Mouse (Mus musculus): Measurements from ENCODE around the gene Dnajc28. TPM values are rescaled to one million over a fixed set of nuclear protein-coding genes. Genes with fewer than 3 reads are reported as not detected.

Dnajc28 gene
- polyA plus RNA-seq, 1 experiment from 2014 or later, result 5.8 TPM

DNA sequence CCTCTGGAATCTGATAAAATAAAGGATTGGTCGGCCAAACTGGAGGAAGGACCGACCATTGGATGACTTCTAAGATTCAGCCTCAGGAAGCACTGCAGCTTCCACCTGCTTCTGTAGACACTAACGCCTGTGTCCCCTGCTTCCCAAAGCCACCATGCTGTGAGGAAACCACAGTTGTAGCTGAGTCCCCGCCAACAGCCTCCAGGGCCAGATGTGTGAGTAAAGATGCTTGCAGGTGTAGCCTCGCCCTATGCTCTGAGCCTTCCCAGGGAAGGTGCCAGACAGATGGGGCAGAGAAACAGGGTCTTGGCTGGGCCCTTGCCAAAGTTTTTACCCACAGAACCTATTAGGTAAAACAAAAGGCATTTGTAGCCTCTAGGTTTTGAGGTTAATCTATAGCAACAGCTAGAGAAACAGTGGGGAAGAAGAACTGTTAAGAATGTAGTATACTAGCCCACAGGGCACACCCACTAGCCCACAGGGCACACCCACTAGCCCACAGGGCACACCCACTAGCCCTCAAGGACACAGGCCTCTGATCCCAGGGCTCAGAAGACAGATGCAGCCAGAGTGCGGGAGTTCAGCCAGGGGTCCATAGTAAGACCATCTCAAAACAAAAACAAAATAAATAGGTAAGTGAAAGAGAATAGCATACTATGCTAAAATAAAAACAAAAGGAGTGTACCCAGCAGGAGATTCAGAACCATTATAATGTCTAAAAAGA is 30.9 kb downstream of the Dnajc28 start:
- Histone ChIP-seq H3K4me1 (ENCODE audit: control insufficient read depth, insufficient read depth, low read depth, low read length) (no peaks in the 10 kb centered on the region), H3K36me3 (ENCODE audit: control insufficient read depth, insufficient read depth, low read length) (0 out of 2 replicates have a peak, but pooled peaks cover 3% of the 10 kb centered on the region), H3K4me2 (ENCODE audit: low read length) (no peak overlapping the region), H3K27me3 (replicated peaks; ENCODE audit: control insufficient read depth, insufficient read depth, low read length) (no peaks in the 10 kb centered on the region), H3K4me3 (ENCODE audit: low read length) (no peak overlapping the region), H3K27ac (ENCODE audit: low read depth, low read length) (no peak overlapping the region), H3K9me3 (ENCODE audit: control insufficient read depth, low read length) (no peaks in the 10 kb centered on the region), H3K9ac (ENCODE audit: low read depth, low read length) (no peak overlapping the region)
- no peak for ATAC-seq
- 61% methylated on average over 6 of the region's 6 CpGs for WGBS

DNA sequence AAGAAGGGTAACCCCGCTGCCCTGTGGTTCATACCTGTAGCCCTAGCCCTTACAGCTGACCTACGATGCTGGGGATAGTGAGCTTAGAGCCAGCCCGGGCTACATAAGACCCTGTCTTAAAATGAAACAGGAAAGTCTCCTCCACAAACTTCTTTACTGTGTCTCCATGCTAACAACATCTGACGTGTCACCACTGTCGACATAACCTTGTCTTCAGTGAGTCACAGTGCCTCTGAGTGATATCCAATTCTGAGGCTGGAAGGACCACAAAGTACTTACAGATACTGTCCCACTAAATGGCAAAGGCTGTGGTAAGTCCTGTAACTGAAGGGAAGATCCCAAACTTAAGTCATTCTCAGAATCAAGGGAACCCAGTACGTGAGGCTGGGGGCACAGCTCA is 32.6 kb downstream of the Dnajc28 start:
- H3K4me1 ChIP-seq (ENCODE audit: control insufficient read depth, insufficient read depth, low read depth, low read length), result no peaks in the 10 kb centered on the region
- no peak for ATAC-seq
- H3K36me3 ChIP-seq (ENCODE audit: control insufficient read depth, insufficient read depth, low read length), result peaks cover 4% of the 10 kb centered on the region
- H3K27me3 ChIP-seq (replicated peaks; ENCODE audit: control insufficient read depth, insufficient read depth, low read length), result no peaks in the 10 kb centered on the region
- H3K9ac ChIP-seq (ENCODE audit: low read depth, low read length), result no peak overlapping the region
- no peak overlapping the region for H3K4me3 ChIP-seq (ENCODE audit: low read length)
- H3K9me3 ChIP-seq (ENCODE audit: control insufficient read depth, low read length), result no peaks in the 10 kb centered on the region
- H3K27ac ChIP-seq (ENCODE audit: low read depth, low read length), result no peak overlapping the region
- 92% methylated on average over 6 of the region's 6 CpGs for WGBS
- H3K4me2 ChIP-seq (ENCODE audit: low read length), result no peak overlapping the region

DNA sequence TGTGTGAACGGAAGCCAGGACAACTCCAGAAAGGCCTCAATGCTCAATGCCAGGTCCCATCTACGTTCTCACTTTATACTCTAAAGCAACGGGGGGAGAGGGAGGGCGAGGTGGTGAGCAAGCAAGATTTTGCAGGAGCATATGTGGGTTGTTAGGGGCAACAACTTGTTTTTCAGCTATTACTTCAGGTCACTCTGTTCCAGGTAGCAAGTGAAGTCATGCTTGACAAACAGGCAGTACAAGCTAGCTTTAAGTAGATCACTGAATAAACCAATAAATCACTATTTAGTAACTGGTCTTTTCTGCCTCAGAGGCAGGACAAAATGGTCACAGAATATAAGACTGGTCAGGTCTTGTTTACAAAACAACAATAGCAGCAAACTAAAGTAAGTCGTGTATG is 33.2 kb downstream of the Dnajc28 start:
- WGBS, result 92% methylated on average over 5 of the region's 5 CpGs
- no peak for ATAC-seq
- no peak overlapping the region for H3K9ac ChIP-seq (ENCODE audit: low read depth, low read length)
- no peak overlapping the region for H3K27ac ChIP-seq (ENCODE audit: low read depth, low read length)
- no peaks in the 10 kb centered on the region for H3K4me1 ChIP-seq (ENCODE audit: control insufficient read depth, insufficient read depth, low read depth, low read length)
- no peaks in the 10 kb centered on the region for H3K27me3 ChIP-seq (replicated peaks; ENCODE audit: control insufficient read depth, insufficient read depth, low read length)
- peaks cover 8% of the 10 kb centered on the region for H3K36me3 ChIP-seq (ENCODE audit: control insufficient read depth, insufficient read depth, low read length)
- no peaks in the 10 kb centered on the region for H3K9me3 ChIP-seq (ENCODE audit: control insufficient read depth, low read length)
- no peak overlapping the region for H3K4me2 ChIP-seq (ENCODE audit: low read length)
- no peak overlapping the region for H3K4me3 ChIP-seq (ENCODE audit: low read length)

DNA sequence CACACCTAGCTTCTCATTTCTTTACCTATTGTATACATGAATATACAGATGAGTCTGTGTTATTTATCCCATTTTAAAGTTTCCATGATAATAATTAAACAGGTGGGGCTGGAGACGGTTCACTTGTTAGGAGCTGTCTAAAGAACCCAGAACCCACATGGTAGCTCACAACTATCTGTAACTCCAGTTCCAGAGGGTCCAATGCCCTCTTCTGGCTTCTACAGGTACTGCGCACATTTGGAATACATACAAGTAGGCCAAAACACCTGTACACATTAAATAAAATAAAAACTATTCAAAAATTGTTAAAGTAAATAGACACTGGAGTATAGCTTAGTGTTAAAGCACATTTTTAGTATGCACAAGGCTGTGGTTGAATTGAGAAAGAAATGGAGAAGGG is 36.5 kb downstream of the Dnajc28 start:
- H3K9ac ChIP-seq (ENCODE audit: low read depth, low read length), result no peak overlapping the region
- no peaks in the 10 kb centered on the region for H3K9me3 ChIP-seq (ENCODE audit: control insufficient read depth, low read length)
- no peak for ATAC-seq
- H3K27ac ChIP-seq (ENCODE audit: low read depth, low read length), result no peak overlapping the region
- no peaks in the 10 kb centered on the region for H3K4me1 ChIP-seq (ENCODE audit: control insufficient read depth, insufficient read depth, low read depth, low read length)
- WGBS, result 66% methylated on average over 2 of the region's 2 CpGs
- H3K36me3 ChIP-seq (ENCODE audit: control insufficient read depth, insufficient read depth, low read length), result peaks cover 11% of the 10 kb centered on the region
- H3K4me3 ChIP-seq (ENCODE audit: low read length), result no peak overlapping the region
- no peak overlapping the region for H3K4me2 ChIP-seq (ENCODE audit: low read length)
- H3K27me3 ChIP-seq (replicated peaks; ENCODE audit: control insufficient read depth, insufficient read depth, low read length), result no peaks in the 10 kb centered on the region

DNA sequence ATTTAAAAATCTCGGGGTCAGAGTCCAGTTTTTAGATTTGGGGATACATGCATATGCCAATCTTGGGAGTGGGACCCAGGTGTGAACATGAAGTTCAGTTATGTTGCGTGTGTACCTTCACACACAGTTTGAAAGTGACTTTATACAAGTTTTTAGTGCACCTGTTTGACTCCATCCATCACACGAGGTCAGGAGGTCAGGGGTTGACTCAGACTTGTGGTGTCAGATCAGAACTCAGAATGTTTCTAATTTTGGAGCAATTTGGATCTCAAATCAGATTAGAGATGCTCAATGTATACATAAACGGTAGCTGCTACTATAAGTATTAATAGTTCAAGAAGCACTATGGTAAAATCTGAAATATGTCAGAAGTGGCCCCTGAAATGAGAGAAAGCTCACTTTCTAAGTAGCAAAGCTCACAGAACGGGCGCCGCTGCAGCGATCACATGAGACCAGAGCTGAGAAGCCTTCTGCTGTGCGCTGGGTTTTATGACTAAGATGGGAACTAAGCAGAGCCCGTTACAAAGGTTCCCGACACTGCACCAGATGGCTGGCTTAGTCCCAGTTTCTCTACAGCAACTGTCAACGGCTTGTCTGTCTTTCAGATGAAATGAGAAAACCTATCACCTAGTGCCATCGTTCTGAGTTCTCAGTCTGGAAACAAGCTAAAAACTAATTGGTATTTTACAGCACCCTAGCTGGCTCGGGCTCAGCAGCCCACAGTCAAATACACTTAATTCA is 39.7 kb downstream of the Dnajc28 start:
- Histone ChIP-seq H3K4me3 (ENCODE audit: low read length) (no peak overlapping the region), H3K9me3 (ENCODE audit: control insufficient read depth, low read length) (no peaks in the 10 kb centered on the region), H3K9ac (ENCODE audit: low read depth, low read length) (no peak overlapping the region), H3K36me3 (ENCODE audit: control insufficient read depth, insufficient read depth, low read length) (peaks cover 12% of the 10 kb centered on the region), H3K4me2 (ENCODE audit: low read length) (no peak overlapping the region), H3K27ac (ENCODE audit: low read depth, low read length) (no peak overlapping the region), H3K27me3 (replicated peaks; ENCODE audit: control insufficient read depth, insufficient read depth, low read length) (no peaks in the 10 kb centered on the region), H3K4me1 (ENCODE audit: control insufficient read depth, insufficient read depth, low read depth, low read length) (no peaks in the 10 kb centered on the region)
- WGBS, result 79% methylated on average over 14 of the region's 14 CpGs
- ATAC-seq, result no peak

DNA sequence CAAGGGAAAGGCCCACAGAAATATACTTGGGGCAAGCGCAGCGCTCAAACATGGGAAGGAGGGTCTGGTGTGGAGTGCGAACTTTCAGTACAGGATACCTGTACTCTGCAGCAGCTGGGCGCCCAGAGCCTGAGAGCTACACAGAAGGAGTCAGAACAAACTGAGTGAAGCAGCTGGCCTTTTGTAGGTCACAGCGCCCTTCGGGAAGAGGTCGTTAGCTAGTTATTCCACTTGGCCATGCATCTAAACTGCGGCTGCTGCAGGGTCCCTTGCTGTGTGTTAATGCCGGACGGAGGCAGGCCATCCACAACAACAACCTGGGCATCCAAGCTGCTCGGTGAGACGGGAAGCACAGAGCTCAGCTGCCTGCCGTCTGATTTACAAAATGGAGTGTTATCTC is 43.7 kb downstream of the Dnajc28 start:
- Histone ChIP-seq H3K4me3 (ENCODE audit: low read length) (no peak overlapping the region), H3K27ac (ENCODE audit: low read depth, low read length) (no peak overlapping the region), H3K4me2 (ENCODE audit: low read length) (no peak overlapping the region), H3K9me3 (ENCODE audit: control insufficient read depth, low read length) (no peaks in the 10 kb centered on the region), H3K9ac (ENCODE audit: low read depth, low read length) (no peak overlapping the region), H3K27me3 (replicated peaks; ENCODE audit: control insufficient read depth, insufficient read depth, low read length) (no peaks in the 10 kb centered on the region), H3K36me3 (ENCODE audit: control insufficient read depth, insufficient read depth, low read length) (peaks cover 7% of the 10 kb centered on the region), H3K4me1 (ENCODE audit: control insufficient read depth, insufficient read depth, low read depth, low read length) (no peaks in the 10 kb centered on the region)
- ATAC-seq, result no peak
- 71% methylated on average over 13 of the region's 13 CpGs for WGBS

DNA sequence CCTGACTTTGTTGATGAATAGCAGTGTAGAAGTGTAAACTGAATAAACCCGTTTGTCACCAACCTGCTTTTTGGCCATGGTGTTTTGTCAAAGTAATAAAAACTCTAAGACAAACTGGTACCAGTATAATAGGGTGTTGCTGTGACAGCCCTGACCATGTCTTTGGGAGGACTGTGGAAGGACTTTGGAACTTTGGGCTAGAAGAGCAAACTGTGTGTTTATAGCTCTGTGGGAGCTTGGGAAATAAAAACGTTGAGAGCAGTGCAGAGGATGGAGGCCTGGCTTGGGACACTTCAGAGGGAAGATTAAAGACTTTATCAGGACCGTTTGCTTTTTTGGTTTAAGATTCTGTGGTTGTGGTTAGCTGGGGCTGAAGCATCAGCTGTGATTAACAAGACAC is 47.7 kb downstream of the Dnajc28 start:
- no peak overlapping the region for H3K4me3 ChIP-seq (ENCODE audit: low read length)
- no peaks in the 10 kb centered on the region for H3K9me3 ChIP-seq (ENCODE audit: control insufficient read depth, low read length)
- no peak overlapping the region for H3K4me2 ChIP-seq (ENCODE audit: low read length)
- H3K4me1 ChIP-seq (ENCODE audit: control insufficient read depth, insufficient read depth, low read depth, low read length), result no peaks in the 10 kb centered on the region
- no peak for ATAC-seq
- H3K27ac ChIP-seq (ENCODE audit: low read depth, low read length), result no peak overlapping the region
- H3K36me3 ChIP-seq (ENCODE audit: control insufficient read depth, insufficient read depth, low read length), result no peaks in the 10 kb centered on the region
- no peak overlapping the region for H3K9ac ChIP-seq (ENCODE audit: low read depth, low read length)
- no peaks in the 10 kb centered on the region for H3K27me3 ChIP-seq (replicated peaks; ENCODE audit: control insufficient read depth, insufficient read depth, low read length)
- WGBS, result 81% methylated on average over 3 of the region's 3 CpGs

DNA sequence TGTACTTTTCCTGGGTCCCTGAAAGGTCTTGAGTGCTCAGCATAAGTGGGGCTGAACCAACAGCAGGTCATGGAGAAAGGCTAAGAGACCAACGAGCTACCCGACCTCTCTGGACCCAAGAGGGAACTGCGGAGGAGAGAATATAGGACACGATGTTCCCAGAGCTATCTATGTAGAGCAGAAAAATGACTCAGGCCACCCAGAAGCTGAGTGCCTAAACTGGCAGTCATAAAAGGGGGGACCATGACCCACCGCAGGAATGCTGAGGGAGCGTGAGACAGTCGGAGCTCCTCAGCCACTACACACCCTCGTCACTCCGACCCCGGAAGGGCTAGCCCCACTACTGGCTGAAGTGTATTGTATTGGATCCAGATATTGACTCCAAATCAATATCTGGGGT is 49.9 kb downstream of the Dnajc28 start:
- peaks cover 3% of the 10 kb centered on the region; the same call in 1 of the 2 replicates for H3K36me3 ChIP-seq (ENCODE audit: control insufficient read depth, insufficient read depth, low read length)
- H3K9ac ChIP-seq (ENCODE audit: low read depth, low read length), result no peak overlapping the region
- H3K4me1 ChIP-seq (ENCODE audit: control insufficient read depth, insufficient read depth, low read depth, low read length), result no peaks in the 10 kb centered on the region
- 88% methylated on average over 10 of the region's 10 CpGs for WGBS
- H3K9me3 ChIP-seq (ENCODE audit: control insufficient read depth, low read length), result no peaks in the 10 kb centered on the region
- no peaks in the 10 kb centered on the region for H3K27me3 ChIP-seq (replicated peaks; ENCODE audit: control insufficient read depth, insufficient read depth, low read length)
- H3K4me3 ChIP-seq (ENCODE audit: low read length), result no peak overlapping the region
- no peak overlapping the region for H3K4me2 ChIP-seq (ENCODE audit: low read length)
- ATAC-seq, result no peak
- no peak overlapping the region for H3K27ac ChIP-seq (ENCODE audit: low read depth, low read length)

DNA sequence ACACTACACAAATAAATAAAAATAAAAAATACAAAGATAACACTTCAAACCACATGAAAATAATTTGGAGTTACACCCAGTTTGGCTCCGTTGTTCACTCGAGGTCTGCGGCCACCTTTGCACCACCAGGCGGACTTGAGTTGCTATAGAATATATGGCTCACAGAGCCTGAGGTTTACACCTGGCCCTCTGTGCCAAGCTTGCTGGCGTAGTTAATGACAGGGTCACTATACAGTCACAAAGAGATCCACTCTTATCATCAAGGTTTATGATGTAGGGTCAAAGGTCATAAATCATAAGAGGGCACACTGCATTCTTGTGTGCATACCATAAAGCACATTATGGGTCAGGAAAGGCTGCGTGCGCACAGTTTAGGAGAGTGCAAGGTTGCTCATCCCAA is 52.8 kb downstream of the Dnajc28 start:
- peaks cover 5% of the 10 kb centered on the region; the same call in 1 of the 2 replicates for H3K36me3 ChIP-seq (ENCODE audit: control insufficient read depth, insufficient read depth, low read length)
- H3K27ac ChIP-seq (ENCODE audit: low read depth, low read length), result no peak overlapping the region
- H3K4me1 ChIP-seq (ENCODE audit: control insufficient read depth, insufficient read depth, low read depth, low read length), result no peaks in the 10 kb centered on the region
- H3K9me3 ChIP-seq (ENCODE audit: control insufficient read depth, low read length), result no peaks in the 10 kb centered on the region
- no peak for ATAC-seq
- H3K27me3 ChIP-seq (replicated peaks; ENCODE audit: control insufficient read depth, insufficient read depth, low read length), result no peaks in the 10 kb centered on the region
- H3K4me2 ChIP-seq (ENCODE audit: low read length), result no peak overlapping the region
- no peak overlapping the region for H3K9ac ChIP-seq (ENCODE audit: low read depth, low read length)
- 91% methylated on average over 7 of the region's 7 CpGs for WGBS
- H3K4me3 ChIP-seq (ENCODE audit: low read length), result no peak overlapping the region
